14 mouse cellular contexts compared by ENCODE assay signal in the genomic region with DNA sequence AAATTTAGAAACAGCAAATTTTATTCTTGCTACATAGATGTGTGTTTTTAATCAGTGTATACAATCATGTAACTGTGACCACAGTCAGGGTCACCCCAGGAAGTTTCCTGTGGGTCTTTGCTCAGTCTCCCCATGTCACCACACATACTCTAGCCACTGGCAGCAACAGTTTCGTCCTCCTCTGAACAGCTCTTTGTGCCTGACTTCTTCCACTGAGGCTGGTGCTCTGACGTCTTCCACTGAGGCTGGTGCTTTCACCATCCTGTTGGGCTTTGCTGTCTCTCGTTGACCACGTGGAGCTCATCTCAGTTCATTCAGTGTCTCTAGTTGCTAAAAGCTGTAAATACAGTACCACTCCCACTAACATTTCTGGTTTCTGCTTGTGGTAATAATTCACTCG.
"Had no signal": no experiment of that assay in that cellular context is flagged by ENCODE, and none has a peak within 500 bp of the region (broad histone marks: within the 10 kb centered on the region; RNA-seq: fewer than 3 reads in every experiment).

No protein-coding gene starts in this region.

- ATAC-seq: hindbrain, postnatal 0 days; intestine, embryonic 16.5 days; liver, embryonic 12.5 days had no signal

- DNase-seq: gastrocnemius, postnatal 14 days; gastrocnemius, postnatal 36 days; heart, adult 18-20 months; heart, postnatal 10 days; heart, postnatal 36 days; kidney, adult 11 months; kidney, adult 8-10 months; kidney, postnatal 10 days; kidney, postnatal 25 days; kidney, postnatal 4 days; left cerebral cortex, postnatal 4 days had no signal
